Mouse (Mus musculus) gastrocnemius, postnatal 10 days (tissue): ENCODE measurements around the gene Ccdc12. TPM values are rescaled to one million over a fixed set of nuclear protein-coding genes. Genes with fewer than 3 reads are reported as not detected.

Source experiments
- DNase-seq: peaks from one replicate; pipeline ENCODE4 v3.0.0; 2021; ENCODE audit warnings: mixed read lengths
- total RNA-seq, 2 experiments: library from RNA; stranded (reverse); gene quantifications; 2 replicates each; pipeline ENCODE4 v1.2.3; 2021

The Ccdc12 gene
- total RNA-seq, 2 experiments from 2014 or later, result 50.3 to 53.6 TPM

DNA sequence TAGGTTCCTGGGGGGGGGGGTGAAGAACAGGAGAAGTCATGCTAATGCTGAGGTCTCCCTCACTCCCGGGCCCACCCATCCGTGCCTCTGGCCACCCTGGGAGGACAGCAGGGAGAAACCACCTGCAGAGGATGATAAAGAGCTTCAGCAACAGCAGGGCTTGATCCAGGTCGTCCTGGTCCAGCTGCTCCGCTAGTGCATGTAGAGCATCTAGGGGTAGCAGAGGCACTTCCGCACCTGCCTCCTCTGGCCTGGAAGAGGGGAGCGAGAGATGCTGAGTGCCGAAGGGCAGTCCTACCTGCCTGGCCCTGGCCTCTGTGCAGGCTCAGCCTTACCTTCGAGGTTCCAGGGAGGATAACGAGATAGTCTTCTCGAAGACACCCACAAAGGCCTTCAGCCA lies 12.0 kb upstream of the Ccdc12 start:
- DNase-seq, result no peak

DNA sequence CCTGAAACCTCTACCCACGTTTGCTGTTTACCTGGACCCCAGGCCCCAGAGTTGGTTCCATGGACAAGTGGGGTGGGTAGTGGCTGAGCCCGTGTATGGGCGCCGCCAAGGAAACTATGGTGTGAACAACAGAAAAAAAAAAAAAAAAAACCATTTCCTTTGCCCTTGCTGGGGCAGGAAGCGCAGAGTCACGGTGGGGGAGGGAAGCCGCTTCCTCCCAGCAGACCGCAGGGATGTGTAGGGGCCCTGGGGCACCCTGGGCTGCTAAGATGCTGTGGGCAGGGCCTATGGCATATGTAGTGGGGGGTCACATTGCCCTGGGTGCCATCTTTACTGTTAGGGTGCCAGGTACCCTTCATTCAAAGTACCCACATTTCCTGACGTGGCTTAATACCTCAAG lies 11.1 kb upstream of the Ccdc12 start:
- DNase-seq, result no peak

DNA sequence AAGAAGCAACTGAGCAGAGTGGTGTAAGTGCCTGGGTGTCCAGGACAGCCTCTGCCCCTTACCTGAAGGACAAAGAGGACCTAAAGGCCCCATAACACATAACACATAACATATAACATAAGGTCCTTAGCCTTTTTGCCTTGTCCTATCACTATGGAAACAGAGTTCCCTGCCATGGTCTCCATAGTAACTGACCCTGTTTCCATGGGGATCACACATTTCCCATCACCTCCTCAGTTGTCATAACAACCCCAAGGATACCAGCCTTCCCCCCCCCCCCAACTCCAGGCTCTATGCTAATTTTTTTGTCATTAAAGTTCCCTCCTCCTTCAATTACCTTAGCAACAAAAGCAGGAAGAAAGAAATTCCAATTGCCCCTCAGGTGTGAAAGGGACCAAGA lies 6.5 kb upstream of the Ccdc12 start:
- DNase-seq, result no peak

DNA sequence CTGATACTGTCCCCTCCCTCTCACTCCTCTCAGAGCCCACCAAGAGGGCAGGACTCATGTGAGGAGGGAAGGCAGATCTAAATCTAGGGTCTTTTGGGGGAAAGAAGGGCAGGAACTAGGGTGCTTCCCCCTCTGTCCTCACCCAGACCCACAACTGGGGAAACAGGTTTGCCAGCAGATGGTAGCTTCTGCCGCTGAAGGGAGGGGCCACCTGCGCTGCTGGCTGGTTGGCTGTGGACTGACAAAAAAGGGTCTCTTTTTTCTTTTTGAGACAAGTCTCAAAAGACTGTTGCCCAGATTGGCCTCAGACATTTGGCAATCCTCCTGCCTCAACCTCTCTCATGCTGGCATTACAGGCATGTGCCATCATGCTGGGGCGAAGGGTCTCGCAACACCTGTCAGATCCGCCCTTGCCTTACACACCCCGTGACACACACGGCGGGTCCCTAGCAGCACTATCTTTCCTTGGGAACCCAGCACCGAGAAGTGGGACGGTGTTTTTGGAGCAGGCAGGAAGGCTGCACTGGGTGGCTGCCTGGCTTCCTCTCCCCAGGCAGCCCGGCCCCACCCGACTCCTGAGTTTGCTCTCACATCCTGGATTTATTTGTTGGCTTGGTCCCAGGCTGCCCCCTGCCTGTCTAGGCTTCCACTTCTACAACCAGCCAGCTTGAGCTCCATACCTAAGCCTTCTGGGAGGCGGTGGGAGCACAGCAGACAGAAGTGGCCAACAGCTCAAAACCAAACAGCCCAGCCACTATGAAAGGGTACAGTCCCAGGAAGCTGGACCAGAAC lies 4.2 kb upstream of the Ccdc12 start:
- no peak for DNase-seq

DNA sequence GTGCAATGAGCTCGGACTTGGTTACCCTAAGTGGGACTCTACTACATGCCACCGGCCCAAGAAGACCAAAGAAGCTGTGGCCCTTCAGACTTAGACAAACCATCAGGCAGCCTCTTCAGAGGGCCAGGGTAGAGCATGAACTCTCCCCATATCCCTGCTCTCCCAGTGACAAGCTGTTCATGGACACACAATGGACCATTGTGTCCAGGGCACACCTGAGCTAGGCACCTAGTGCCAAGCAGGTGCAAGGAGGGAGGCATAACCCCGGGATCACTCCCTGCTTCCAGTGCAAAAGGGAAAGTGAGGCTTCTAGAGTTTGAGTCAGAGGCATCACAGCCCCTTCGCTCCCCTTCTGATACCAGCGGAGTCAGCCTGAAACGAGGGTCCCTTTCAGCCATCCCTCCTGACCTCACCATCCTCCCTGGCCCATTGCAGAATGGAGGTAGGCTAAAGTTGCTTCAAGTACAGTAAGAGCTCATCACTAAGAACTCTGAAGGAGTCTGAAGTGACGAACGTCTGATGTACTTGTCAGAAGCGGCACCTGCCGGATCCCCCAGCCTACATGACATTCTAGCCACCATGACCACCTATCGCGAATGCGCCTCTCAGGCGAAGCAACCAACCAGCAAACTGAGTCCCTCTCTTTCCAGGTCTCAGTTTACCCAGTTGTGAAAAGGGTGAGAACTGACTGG lies 3.2 kb upstream of the Ccdc12 start:
- no peak for DNase-seq

DNA sequence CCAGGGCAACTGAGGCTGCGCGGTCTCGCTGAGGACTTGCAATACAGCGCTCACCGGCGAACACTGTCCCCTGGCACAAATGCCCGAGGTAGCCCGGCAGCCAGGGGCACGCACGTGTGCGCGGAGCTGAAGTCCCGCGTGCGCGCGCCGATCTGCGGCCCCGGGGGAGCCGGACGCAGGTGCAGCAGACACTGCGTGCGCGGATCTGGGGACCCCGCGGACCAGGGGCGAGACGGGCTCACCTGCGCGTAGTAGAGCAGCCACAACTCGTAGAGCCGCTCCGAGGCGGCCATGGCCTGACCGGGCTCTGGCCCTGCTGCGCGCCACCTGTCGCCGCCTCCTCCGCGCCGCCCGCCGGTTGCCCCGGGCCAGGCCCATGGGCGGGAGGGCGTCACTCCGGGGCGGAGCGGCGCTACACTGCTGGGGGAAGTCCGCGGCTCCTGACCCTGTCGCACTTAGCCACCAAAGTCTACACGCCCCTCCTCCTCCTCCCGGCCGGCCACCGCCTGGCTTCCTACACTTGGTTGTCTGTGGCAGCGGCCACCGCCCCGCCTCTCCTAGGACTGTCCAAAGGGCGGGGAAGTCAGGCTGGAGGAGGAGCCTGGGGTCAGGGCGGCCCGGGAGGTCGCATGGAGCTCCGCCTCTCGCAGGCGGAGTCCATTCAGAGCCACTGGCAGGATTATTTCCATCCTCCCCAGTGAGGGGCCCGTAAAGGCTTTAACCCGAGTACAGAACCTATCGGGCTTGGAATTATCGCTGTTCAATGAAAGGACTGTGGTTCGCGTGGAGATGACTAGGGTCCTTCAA lies 2.4 kb upstream of the Ccdc12 start, which contains the start of gene Nbeal2:
Gene Nbeal2 (minus strand): TSS at position 507 of the 807 bp plus-strand sequence.
- peak; percentile 86 for DNase-seq

DNA sequence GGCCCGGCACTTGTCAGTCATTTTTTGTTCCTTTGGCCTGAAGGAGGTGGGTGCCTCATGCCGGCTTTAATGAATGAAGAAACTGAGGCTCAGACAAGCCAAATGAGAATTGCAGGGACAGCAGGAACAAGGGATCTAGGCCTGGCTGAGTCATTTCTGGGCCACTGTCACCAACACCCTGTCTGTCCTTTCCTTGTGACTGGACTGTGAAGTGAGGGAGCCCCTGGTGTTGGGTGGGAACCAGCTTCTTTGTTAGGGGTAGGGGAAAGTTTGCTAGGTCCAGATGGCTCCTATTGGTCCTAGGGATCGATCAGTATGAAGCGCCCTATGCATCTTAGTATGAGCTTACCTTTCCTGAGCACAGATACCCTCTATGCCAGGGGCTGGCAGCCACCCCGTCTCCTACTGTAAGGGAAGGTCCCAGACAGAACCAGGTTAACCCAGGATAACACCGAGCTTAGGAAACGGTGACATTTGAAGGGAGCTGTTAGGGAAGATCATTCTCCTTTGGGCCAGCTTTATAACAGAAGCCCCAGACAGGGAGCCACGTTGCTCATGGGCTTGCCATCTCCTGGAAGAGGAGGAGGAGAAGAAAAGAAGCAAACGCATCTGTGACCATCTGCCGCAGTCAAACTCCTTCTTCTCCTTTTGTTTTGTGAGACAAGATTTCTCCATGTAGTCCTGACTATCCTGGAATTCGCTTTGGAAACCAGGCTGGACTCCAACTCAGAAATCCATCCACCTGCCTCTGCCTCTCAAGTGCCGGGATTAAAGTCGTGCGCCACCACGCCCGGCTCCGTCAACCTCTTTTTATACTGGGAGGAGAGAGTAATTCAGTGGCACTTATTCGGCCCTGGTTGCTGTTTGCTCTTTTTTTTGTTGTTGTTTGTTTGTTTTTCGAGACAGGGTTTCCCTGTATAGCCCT lies 1.3 kb upstream of the Ccdc12 start:
- no peak for DNase-seq

DNA sequence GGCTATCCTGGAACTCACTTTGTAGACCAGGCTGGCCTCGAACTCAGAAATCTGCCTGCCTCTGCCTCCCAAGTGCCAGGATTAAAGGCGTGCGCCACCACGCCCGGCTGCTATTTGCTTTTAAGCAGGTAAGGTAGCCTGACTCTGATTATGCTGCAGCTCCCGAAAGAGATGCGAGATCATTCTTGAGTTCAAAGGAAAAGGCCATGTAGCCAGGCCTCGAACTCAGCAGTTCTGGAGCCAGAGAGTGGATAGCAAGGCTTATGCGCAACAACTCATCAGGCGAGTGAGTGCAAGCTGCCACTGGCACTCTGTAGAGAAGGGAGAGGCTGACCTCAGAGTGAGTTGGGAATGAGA lies 674 bp upstream of the Ccdc12 start:
- DNase-seq, result no peak

DNA sequence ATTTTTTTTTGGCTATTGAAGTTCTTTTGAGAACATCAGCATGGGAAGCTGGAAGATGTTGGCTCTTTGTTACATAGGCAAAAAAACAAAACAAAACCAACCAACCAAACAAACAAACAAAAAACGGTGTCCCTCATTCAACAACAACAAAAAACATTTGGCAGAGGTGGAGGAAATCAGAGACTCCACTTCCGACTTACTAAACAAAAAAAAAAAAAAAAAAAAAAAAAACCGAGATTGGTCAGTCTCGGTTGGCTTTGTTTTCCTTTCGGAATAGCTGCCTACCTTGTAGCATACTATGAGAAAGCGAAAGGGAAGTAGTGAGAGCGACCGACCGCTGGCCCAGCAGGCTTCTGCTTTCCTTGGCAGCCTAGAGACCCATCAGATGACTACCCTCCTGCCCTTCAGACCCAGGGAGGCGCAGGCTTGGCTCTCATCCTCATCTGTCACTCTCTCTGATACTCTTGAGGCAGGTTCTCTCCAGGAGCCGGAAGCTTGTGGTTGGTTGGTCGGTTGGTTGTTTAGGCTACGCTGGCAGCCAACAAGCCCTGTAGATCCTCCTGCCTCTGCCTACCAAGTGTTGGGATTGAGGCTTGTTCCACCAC lies 1.3 kb downstream of the Ccdc12 start:
- DNase-seq, result no peak

DNA sequence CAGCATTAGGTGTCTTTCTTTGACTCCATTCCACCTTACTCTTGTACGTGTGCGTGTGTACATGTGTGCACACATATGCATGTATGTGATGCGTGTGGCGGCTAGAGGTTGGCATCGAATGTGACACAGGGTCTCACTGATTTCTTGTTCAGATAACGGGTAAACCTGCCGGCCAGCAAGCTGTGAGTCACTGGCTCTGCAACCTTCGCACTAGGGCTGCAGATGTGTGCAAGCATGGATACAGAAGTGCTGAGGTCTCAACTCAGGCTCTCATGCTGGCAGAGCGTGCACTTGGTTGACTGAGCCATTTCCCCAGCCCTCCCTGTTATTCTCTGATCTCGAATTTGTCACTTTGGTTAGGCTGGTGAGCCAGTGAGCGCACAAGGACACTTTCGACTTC lies 3.2 kb downstream of the Ccdc12 start:
- DNase-seq, result no peak

DNA sequence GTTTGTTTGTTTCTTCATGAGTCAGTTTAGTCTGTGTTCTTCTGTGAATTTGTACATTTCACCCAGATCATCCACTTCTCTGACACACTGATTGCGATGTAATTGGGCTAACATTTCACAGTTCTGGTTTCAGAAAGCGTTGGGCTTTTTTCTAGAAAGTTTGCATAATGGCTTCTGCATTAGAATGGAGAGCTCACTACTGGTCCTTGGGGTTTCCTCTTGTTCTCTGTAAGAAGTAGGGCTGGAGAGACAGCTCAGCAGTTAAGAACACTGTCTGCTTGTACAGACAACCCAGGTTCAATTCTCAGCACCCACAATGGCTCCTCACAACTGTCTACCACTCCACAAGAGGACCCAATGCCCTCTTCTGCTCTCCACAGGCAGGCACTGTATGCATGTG lies 3.9 kb downstream of the Ccdc12 start:
- no peak for DNase-seq

DNA sequence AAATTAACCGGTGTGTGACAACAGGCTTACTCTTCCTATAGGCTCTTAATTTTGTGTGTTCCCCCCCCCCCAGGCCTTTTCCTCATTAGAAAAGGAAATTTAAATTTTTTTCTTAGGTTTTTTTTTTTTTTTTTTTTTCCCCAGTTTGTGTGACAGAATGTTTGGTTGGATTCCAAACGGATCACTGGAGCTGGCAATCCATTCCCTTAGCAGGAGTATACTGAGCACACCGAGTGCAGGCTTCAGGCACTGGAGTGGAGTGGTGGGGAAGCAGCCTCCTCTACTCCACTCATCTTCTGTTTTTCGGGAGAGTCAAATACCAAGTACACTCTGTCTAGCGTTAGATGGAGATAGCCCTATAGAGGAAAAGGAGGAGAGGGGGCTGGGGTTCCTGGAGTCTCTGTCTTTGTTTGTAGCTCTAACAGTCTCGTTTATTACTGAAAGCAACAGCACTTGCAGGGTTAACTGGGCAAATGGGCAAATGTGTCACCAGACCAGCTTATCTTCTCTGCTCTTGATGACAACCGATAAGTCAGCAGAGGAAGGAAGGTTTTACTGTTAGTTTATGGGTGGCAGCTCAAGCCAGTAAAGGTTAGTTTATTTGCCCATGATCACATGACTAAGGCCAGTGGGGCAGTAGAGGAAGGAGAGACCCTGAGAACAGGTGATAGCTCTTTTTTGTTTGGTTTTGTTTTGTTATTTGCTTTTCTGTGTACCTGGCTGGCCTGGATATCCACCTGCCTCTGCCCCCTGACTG lies 4.7 kb downstream of the Ccdc12 start:
- DNase-seq, result no peak

DNA sequence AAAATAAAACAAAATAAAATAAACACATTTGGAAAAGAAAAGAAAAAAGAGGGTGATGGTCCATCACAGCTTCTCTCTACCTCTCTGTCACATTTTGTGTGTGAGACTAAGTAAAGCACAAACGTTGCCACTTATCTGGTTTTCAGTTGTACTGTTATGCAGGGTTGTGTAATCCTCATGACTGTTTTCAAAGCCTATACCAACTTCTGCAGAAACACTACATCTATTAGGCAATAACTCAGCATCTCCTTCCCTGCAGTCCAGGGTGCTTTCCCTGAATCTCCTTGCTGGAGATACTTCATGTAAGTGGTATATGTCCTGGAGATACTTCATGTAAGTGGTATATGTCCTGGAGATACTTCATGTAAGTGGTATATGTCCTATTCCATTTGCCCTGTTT lies 6.5 kb downstream of the Ccdc12 start:
- no peak for DNase-seq

DNA sequence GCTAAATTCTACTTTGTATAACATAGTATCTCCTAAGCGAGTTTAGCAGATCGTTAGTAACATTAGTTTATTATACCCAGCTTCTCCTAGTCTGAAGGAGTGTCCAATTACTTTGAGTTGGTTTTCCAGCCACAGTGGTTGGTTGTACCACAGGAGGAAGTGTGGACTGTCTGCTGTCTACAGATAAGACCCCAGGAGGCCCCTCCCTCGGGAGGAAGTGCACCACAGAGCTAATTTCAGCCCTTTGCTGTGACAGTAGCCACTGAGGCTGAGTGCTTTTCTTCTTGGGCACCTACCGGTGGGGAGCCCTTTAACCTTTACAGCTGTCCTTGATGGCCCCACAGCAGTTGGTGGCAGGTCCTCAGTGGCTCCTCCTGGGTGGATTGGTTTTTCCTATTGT lies 9.6 kb downstream of the Ccdc12 start:
- no peak for DNase-seq

DNA sequence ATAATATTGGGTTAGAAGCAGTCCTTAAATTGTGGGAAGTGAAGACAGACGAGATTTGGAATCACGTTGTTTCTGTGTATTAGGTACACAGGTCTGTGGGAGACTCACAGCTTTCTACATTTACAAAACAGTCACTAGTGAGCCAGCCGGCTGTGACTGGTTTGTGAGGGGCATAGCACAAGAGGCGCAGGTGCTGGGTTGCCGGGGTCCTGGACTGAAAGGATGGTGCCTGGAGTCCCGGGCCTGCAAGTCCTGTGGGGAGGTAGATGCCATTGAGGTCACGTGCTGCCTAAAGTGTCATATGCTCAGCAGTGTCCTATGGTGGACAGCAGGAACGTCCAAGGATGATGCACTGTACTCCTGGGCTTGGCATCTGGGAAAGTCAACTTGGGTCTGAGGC lies 10.1 kb downstream of the Ccdc12 start:
- no peak for DNase-seq

DNA sequence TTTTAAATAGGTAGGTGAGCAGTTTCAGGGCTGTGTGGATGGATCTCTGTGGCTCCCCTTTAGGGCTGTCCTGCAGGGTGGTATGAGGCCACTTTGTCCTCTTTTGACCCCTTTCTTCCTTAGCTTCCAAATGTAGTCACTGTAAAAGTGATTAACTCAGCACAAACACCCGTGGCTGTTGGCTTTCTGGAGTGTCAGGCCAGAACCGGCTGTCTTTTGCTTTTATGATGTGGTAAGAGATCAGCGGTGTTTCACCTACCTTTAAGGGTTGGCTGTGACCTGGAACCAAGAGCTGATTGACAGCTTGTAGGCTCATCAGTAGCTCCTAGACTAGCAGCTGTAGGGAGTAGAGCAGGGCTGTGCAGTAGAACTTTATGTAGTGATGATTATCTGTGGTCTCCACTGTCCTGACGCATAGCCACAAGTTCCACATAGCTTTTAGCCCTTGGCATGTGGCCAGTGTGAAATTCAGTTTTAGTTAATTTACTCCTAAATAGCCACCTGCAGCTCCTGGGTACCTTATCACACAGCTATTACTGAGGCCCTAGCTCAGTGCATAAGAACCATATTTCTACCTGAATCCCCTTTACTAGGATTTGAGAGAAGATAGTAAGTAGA lies 11.0 kb downstream of the Ccdc12 start:
- no peak for DNase-seq

DNA sequence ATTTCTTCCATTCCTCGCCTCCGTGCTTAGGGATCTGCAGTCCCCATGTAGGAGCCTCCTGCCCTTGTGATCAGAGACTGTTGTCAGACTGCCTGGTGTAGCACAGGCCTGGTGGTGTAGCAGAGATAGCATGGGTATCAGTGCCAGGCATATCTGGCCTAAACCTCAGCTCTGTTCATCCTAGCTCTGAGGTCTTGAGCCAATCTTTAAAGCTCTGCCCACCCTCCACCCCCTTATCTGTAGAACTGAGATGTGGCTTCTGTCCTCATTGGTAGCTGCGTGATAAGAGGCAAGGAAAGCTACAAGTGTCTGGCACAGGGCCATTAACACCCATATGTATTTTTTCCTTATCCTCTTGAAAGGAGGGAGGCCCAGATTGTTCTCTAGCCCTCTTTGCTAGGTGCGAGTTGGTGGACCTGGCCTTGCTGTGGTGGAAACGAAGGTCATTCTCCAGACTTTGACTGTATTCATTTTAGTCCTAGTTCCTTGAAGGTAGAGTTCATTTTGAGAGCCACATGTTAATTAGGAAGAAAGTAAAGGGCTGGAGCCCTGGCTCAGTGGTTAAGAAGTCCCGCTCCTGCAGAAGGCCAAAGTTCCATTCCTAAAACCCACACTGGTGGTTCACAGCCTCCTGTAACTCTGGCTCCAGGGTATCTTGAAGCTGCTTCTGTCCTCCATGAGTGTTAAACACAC lies 12.4 kb downstream of the Ccdc12 start:
- DNase-seq, result no peak

DNA sequence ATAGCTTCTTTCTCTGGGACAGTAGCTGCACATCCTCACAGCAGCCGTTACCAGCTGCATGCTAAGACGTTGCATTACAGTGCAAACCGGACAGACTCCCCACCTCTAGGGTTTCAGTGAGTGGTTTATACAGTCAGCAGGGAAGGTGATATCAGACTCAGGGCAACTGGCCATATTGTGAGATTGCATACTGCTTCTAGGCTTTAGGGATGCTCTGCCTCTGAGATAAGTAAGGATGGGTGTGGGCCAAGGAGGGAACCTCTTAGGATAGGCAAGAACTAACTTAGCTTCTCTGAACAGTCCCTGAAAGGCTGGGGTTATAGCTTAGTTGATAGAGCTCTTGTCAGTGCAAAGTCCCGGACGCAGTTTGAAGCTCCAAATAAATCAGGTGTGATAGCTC lies 13.5 kb downstream of the Ccdc12 start:
- DNase-seq, result no peak

DNA sequence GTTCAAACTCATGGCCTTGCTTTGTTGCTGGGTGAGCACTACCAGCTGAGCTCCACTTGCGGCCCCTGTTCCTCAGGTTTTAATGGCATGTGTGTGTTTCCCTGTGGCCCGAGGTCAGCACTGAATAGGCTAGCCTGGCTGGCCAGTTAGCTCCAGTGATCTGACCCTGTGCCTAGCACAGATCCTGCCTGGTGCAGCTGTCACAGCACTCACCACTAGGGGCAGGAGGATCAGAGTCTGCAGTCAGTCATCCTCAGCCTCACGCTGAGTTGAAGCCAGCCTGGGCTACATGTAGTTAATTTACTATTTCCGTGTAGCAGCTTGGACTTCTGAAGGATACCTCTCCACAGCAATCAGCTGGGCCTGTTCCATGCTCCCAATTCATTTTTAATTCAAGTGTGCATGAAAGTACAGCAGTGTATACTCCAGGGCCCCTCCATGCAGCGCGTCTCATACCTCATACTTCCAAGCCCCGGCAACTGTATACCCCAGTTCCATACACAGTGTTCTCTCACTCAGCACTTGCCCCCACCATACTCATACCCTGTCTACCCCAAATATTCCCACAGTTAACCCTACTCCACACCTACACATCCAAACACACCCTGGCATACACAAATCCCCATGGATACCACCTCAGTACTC lies 16.3 kb downstream of the Ccdc12 start:
- no peak for DNase-seq
